Mouse (Mus musculus) hindbrain, embryonic 16.5 days (tissue): ENCODE results near the gene Tnxb. TPM values are rescaled to one million over a fixed set of nuclear protein-coding genes. Genes with fewer than 3 reads are reported as not detected.

Source experiments
- ATAC-seq: fragments of 200-750 bp; cut with Nextera tagmentation; 2 replicates; pipeline ENCODE4 v1.8.0; 2017; ENCODE audit warnings: moderate TSS enrichment, moderate library complexity
- H3K27ac ChIP-seq: fragments of 300-500 bp; sonication (generic); 2 replicates; pipeline ENCODE4 v1.5.1; 2014; ENCODE audit warnings: low read depth, mild to moderate bottlenecking, control low read depth, low read length, moderate library complexity
- H3K27me3 ChIP-seq: fragments of 300-500 bp; sonication (generic); replicated peaks from 2 replicates; pipeline ENCODE4 v1.6.1; 2014; ENCODE audit warnings: low read length; ENCODE audit not compliant: control insufficient read depth, insufficient read depth
- H3K36me3 ChIP-seq: fragments of 300-500 bp; sonication (generic); 2 replicates; pipeline ENCODE4 v1.6.1; 2014; ENCODE audit warnings: mild to moderate bottlenecking, low read length, moderate library complexity, mixed read lengths; ENCODE audit not compliant: control insufficient read depth, insufficient read depth
- H3K4me1 ChIP-seq: fragments of 300-500 bp; sonication (generic); 2 replicates; pipeline ENCODE4 v1.6.1; 2014; ENCODE audit warnings: low read depth, low read length; ENCODE audit not compliant: control insufficient read depth, insufficient read depth
- H3K4me2 ChIP-seq: fragments of 300-500 bp; sonication (generic); 2 replicates; pipeline ENCODE4 v1.6.1; 2014; ENCODE audit warnings: mild to moderate bottlenecking, low read length, control low read depth, moderate library complexity
- H3K4me3 ChIP-seq: fragments of 300-500 bp; sonication (generic); 2 replicates; pipeline ENCODE4 v1.5.1; 2014; ENCODE audit warnings: mild to moderate bottlenecking, low read length, control low read depth, moderate library complexity
- H3K9ac ChIP-seq: fragments of 300-500 bp; sonication (generic); 2 replicates; pipeline ENCODE4 v1.6.1; 2014; ENCODE audit warnings: low read depth, mild to moderate bottlenecking, control low read depth, low read length, moderate library complexity
- H3K9me3 ChIP-seq: fragments of 300-500 bp; sonication (generic); 2 replicates; pipeline ENCODE4 v1.6.1; 2014; ENCODE audit warnings: mild to moderate bottlenecking, low read length, moderate library complexity; ENCODE audit not compliant: control insufficient read depth
- WGBS: fragments of 180-500 bp; shearing (Covaris S2); extraction: QIAGEN DNeasy Blood & Tissue Kit; methylation state at CpG from one replicate; pipeline ENCODE4 v1.1.7; 2014; 5-methylcytosine and 5-hydroxymethylcytosine counted together
- polyA plus RNA-seq: library from polyadenylated mRNA; unstranded; fragments of >200 nt; fragmentation: Nextera tagmentation; extraction: Ambion mirVana; gene quantifications from 2 replicates; pipeline ENCODE4 v1.2.1, GENCODE M21; 2015

Tnxb gene
- polyA plus RNA-seq, 1 experiment from 2014 or later = 0.30 TPM

DNA sequence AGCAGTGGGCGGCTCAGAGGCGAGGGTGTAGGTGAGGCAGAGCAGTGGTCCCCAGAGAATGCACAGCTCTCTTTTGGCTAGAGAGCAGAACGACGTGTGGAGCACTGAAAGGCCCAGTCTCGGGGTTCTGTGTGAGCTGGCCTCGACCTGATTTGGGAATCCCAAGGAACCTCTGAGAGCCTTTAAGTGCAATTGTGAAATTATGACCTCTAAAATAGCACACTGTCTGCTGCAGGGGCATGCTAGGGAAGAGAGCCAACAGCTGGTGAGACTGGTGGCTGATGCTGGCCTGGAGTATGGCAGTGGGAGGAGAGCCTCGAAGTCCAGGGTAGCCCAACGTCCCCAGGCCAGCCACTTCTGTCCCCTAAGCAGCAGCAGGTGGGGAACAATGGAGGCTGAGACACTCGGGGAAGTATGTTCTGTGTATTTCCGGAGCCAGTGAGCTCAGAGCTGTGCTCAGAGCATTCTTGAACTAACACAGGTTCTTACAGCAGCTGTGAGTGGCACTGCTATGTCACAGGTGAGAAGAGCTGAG lies 13.4 kb downstream of the Tnxb start:
- H3K27ac ChIP-seq = no peak overlapping the region
- WGBS = 66% methylated on average over 10 of the region's 10 CpGs
- H3K9ac ChIP-seq = no peak overlapping the region
- H3K36me3 ChIP-seq = no peaks in the 10 kb centered on the region
- H3K4me3 ChIP-seq = no peak overlapping the region
- H3K27me3 ChIP-seq = no peaks in the 10 kb centered on the region
- H3K4me2 ChIP-seq = no peak overlapping the region
- no peak for ATAC-seq
- H3K9me3 ChIP-seq = no peaks in the 10 kb centered on the region
- H3K4me1 ChIP-seq = no peaks in the 10 kb centered on the region

GRCm38 (mm10) chr17:34684253-34684893 lies 14.0 kb downstream of the Tnxb start:
- 67% methylated on average over 9 of the region's 9 CpGs for WGBS

GRCm38 (mm10) chr17:34685120-34686110 lies 15.1 kb downstream of the Tnxb start:
- WGBS = 79% methylated on average over 28 of the region's 28 CpGs
- no peaks in the 10 kb centered on the region for H3K9me3 ChIP-seq
- no peaks in the 10 kb centered on the region for H3K4me1 ChIP-seq
- no peaks in the 10 kb centered on the region for H3K27me3 ChIP-seq
- peak; percentile 73 for ATAC-seq
- H3K27ac ChIP-seq = no peak overlapping the region; the same call in 1 of the 2 replicates
- H3K4me2 ChIP-seq = no peak overlapping the region
- H3K4me3 ChIP-seq = no peak overlapping the region
- no peak overlapping the region for H3K9ac ChIP-seq
- H3K36me3 ChIP-seq = no peaks in the 10 kb centered on the region

More at GRCm38 (mm10) chr17:34684253-34684893, 14.0 kb downstream of the Tnxb start:
- Histone ChIP-seq H3K27ac (peak overlapping the region; percentile 7; the same call in 1 of the 2 replicates), H3K4me3 (no peak overlapping the region), H3K9me3 (no peaks in the 10 kb centered on the region), H3K9ac (no peak overlapping the region), H3K27me3 (no peaks in the 10 kb centered on the region), H3K4me1 (no peaks in the 10 kb centered on the region), H3K4me2 (no peak overlapping the region), H3K36me3 (no peaks in the 10 kb centered on the region)
- ATAC-seq = no peak

DNA sequence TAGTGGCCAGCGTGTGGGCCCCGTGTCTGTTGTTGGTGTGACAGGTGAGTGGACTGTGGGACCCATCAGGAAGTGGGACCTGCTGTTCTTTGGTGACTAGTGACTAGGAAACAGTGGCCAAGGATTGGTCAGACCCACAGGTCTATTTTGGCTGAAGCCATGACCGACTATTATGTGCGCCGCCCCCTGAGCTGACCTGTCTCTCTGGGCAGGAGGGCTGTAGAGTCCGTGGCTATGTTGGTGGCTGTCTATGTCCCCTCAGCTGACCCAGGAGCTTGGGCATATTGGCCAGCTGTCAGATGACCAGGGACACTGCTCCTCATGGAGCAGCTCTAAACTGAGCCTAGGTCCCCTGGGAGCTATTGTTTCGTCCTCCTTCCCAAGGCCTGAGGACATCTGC lies 18.6 kb downstream of the Tnxb start:
- H3K4me3 ChIP-seq = no peak overlapping the region
- no peaks in the 10 kb centered on the region for H3K27me3 ChIP-seq
- H3K36me3 ChIP-seq = no peaks in the 10 kb centered on the region
- WGBS = 89% methylated on average over 7 of the region's 7 CpGs
- ATAC-seq = no peak
- H3K4me1 ChIP-seq = no peaks in the 10 kb centered on the region
- no peak overlapping the region for H3K4me2 ChIP-seq
- H3K9ac ChIP-seq = no peak overlapping the region
- no peak overlapping the region for H3K27ac ChIP-seq
- H3K9me3 ChIP-seq = no peaks in the 10 kb centered on the region

- Histone ChIP-seq H3K9me3 (no peaks in the 10 kb centered on the region), H3K4me3 (no peak overlapping the region), H3K9ac (no peak overlapping the region), H3K4me1 (no peaks in the 10 kb centered on the region), H3K27me3 (no peaks in the 10 kb centered on the region), H3K4me2 (no peak overlapping the region), H3K36me3 (no peaks in the 10 kb centered on the region), H3K27ac (no peak overlapping the region)
- ATAC-seq = no peak
- WGBS = 73% methylated on average over 4 of the region's 4 CpGs
Measured at GRCm38 (mm10) chr17:34690458-34690857, 20.1 kb downstream of the Tnxb start.

- Histone ChIP-seq H3K4me3 (no peak overlapping the region), H3K4me2 (no peak overlapping the region), H3K27ac (no peak overlapping the region), H3K27me3 (no peaks in the 10 kb centered on the region), H3K4me1 (no peaks in the 10 kb centered on the region), H3K9ac (no peak overlapping the region), H3K9me3 (no peaks in the 10 kb centered on the region), H3K36me3 (no peaks in the 10 kb centered on the region)
- no peak for ATAC-seq
- WGBS = 70% methylated on average over 7 of the region's 7 CpGs
Measured at GRCm38 (mm10) chr17:34692906-34693305, 22.6 kb downstream of the Tnxb start.

- 31% methylated on average over 14 of the region's 14 CpGs for WGBS
- Histone ChIP-seq H3K4me3 (no peak overlapping the region), H3K9me3 (no peaks in the 10 kb centered on the region), H3K9ac (no peak overlapping the region; the same call in 1 of the 2 replicates), H3K4me1 (peaks cover 10% of the 10 kb centered on the region), H3K36me3 (no peaks in the 10 kb centered on the region), H3K27me3 (no peaks in the 10 kb centered on the region), H3K27ac (peak overlapping the region; percentile 64), H3K4me2 (no peak overlapping the region)
- ATAC-seq = peak; percentile 77
Measured at GRCm38 (mm10) chr17:34699575-34700408, 29.5 kb downstream of the Tnxb start.

DNA sequence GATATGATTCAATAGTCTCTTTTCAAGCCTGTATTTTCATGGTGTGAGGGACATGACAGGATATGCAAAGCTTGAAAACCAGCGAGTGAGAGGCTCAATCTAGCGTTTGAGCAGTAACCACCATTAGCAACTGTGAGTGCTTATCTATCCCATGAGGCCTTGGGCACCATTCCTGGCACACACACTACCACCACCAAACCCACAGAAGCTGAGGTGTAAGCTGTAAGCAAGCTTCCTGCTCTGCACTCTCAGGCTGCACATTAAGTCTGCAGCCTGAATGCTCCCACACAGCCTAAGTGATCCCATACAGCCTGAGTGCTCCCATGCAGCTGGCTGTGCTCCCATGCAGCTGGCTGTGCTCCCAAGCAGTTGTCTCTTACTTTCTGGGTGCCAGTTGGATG lies 30.3 kb downstream of the Tnxb start:
- 51% methylated on average over 2 of the region's 2 CpGs for WGBS
- peaks cover 10% of the 10 kb centered on the region for H3K4me1 ChIP-seq
- no peaks in the 10 kb centered on the region for H3K36me3 ChIP-seq
- no peak overlapping the region for H3K4me2 ChIP-seq
- no peak for ATAC-seq
- no peak overlapping the region for H3K4me3 ChIP-seq
- H3K27ac ChIP-seq = no peak overlapping the region; the same call in 1 of the 2 replicates
- H3K27me3 ChIP-seq = no peaks in the 10 kb centered on the region
- no peak overlapping the region for H3K9ac ChIP-seq
- H3K9me3 ChIP-seq = no peaks in the 10 kb centered on the region
